Mouse (Mus musculus): Measurements from ENCODE around the gene Cbx2. TPM values are rescaled to one million over a fixed set of nuclear protein-coding genes. Genes with fewer than 3 reads are reported as not detected.

The Cbx2 gene
- polyA plus RNA-seq, 1 experiment from 2014 or later, result 115 TPM

- Histone ChIP-seq H3K27me3 (ENCODE audit: poor library complexity, severe bottlenecking) (peaks cover 89% of the 10 kb centered on the region), H3K4me3 (peak overlapping the region; percentile 43), H3K27ac (peak overlapping the region; percentile 72), H3K9me3 (peaks cover 4% of the 10 kb centered on the region; the same call in 1 of the 2 replicates), H3K36me3 (replicated peaks) (no peaks in the 10 kb centered on the region), H3K4me1 (peaks cover 26% of the 10 kb centered on the region)
- peak; percentile 95 for DNase-seq (ENCODE audit: extremely low spot score, low spot score)
- WGBS, result 6% methylated on average over 30 of the region's 30 CpGs
These were observed 24.1 kb upstream of the Cbx2 start for GRCm38 (mm10) chr11:118998540-118999265.

GRCm38 (mm10) chr11:118999361-118999804, 23.4 kb upstream of the Cbx2 start:
- H3K27ac ChIP-seq, result 0 out of 2 replicates have a peak overlapping the region, but pooled peaks have one; percentile 72
- peaks cover 4% of the 10 kb centered on the region; the same call in 1 of the 2 replicates for H3K9me3 ChIP-seq
- H3K4me1 ChIP-seq, result peaks cover 26% of the 10 kb centered on the region
- no peaks in the 10 kb centered on the region for H3K36me3 ChIP-seq (replicated peaks)
- H3K27me3 ChIP-seq (ENCODE audit: poor library complexity, severe bottlenecking), result peaks cover 89% of the 10 kb centered on the region
- peak overlapping the region; percentile 43 for H3K4me3 ChIP-seq
- WGBS, result 1% methylated on average over 26 of the region's 26 CpGs
- peak; percentile 80 for DNase-seq (ENCODE audit: extremely low spot score, low spot score)

GRCm38 (mm10) chr11:119000877-119001276, 21.9 kb upstream of the Cbx2 start:
- Histone ChIP-seq H3K4me1 (peaks cover 21% of the 10 kb centered on the region), H3K9me3 (peaks cover 4% of the 10 kb centered on the region; the same call in 1 of the 2 replicates), H3K4me3 (no peak overlapping the region), H3K27ac (no peak overlapping the region), H3K36me3 (replicated peaks) (no peaks in the 10 kb centered on the region), H3K27me3 (ENCODE audit: poor library complexity, severe bottlenecking) (peaks cover 85% of the 10 kb centered on the region)
- WGBS, result 69% methylated on average over 2 of the region's 2 CpGs
- DNase-seq (ENCODE audit: extremely low spot score, low spot score), result no peak

GRCm38 (mm10) chr11:119001493-119002128, 21.2 kb upstream of the Cbx2 start:
- H3K4me1 ChIP-seq, result peaks cover 21% of the 10 kb centered on the region
- peaks cover 78% of the 10 kb centered on the region for H3K27me3 ChIP-seq (ENCODE audit: poor library complexity, severe bottlenecking)
- H3K36me3 ChIP-seq (replicated peaks), result no peaks in the 10 kb centered on the region
- no peak overlapping the region for H3K27ac ChIP-seq
- DNase-seq (ENCODE audit: extremely low spot score, low spot score), result no peak
- H3K9me3 ChIP-seq, result peaks cover 4% of the 10 kb centered on the region; the same call in 1 of the 2 replicates
- H3K4me3 ChIP-seq, result no peak overlapping the region
- 81% methylated on average over 4 of the region's 4 CpGs for WGBS

- Histone ChIP-seq H3K4me1 (peaks cover 11% of the 10 kb centered on the region), H3K36me3 (replicated peaks) (no peaks in the 10 kb centered on the region), H3K9me3 (peaks cover 4% of the 10 kb centered on the region; the same call in 1 of the 2 replicates), H3K27me3 (ENCODE audit: poor library complexity, severe bottlenecking) (peaks cover 45% of the 10 kb centered on the region), H3K27ac (no peak overlapping the region), H3K4me3 (no peak overlapping the region)
- 91% methylated on average over 10 of the region's 10 CpGs for WGBS
- no peak for DNase-seq (ENCODE audit: extremely low spot score, low spot score)
These were observed 17.1 kb upstream of the Cbx2 start for GRCm38 (mm10) chr11:119005547-119006275.

GRCm38 (mm10) chr11:119006462-119006861, 16.3 kb upstream of the Cbx2 start:
- H3K9me3 ChIP-seq, result no peaks in the 10 kb centered on the region
- H3K27ac ChIP-seq, result no peak overlapping the region
- H3K36me3 ChIP-seq (replicated peaks), result no peaks in the 10 kb centered on the region
- no peak overlapping the region for H3K4me3 ChIP-seq
- DNase-seq (ENCODE audit: extremely low spot score, low spot score), result no peak
- H3K27me3 ChIP-seq (ENCODE audit: poor library complexity, severe bottlenecking), result peaks cover 38% of the 10 kb centered on the region
- WGBS, result 77% methylated on average over 3 of the region's 3 CpGs
- H3K4me1 ChIP-seq, result peaks cover 11% of the 10 kb centered on the region

- Histone ChIP-seq H3K4me1 (peaks cover 11% of the 10 kb centered on the region), H3K36me3 (replicated peaks) (no peaks in the 10 kb centered on the region), H3K27ac (0 out of 2 replicates have a peak overlapping the region, but pooled peaks have one; percentile 25), H3K27me3 (ENCODE audit: poor library complexity, severe bottlenecking) (peaks cover 30% of the 10 kb centered on the region), H3K9me3 (no peaks in the 10 kb centered on the region), H3K4me3 (peak overlapping the region; percentile 43)
- peak; percentile 45 for DNase-seq (ENCODE audit: extremely low spot score, low spot score)
- WGBS, result 20% methylated on average over 21 of the region's 21 CpGs
These were observed 15.0 kb upstream of the Cbx2 start for GRCm38 (mm10) chr11:119007461-119008456.

- H3K36me3 ChIP-seq (replicated peaks), result no peaks in the 10 kb centered on the region
- 88% methylated on average over 7 of the region's 7 CpGs for WGBS
- H3K27me3 ChIP-seq (ENCODE audit: poor library complexity, severe bottlenecking), result peaks cover 14% of the 10 kb centered on the region
- DNase-seq (ENCODE audit: extremely low spot score, low spot score), result no peak
- no peak overlapping the region for H3K4me3 ChIP-seq
- H3K9me3 ChIP-seq, result no peaks in the 10 kb centered on the region
- H3K4me1 ChIP-seq, result peaks cover 12% of the 10 kb centered on the region
- H3K27ac ChIP-seq, result no peak overlapping the region
These were observed 8.3 kb upstream of the Cbx2 start for GRCm38 (mm10) chr11:119014455-119014854.

- Histone ChIP-seq H3K36me3 (replicated peaks) (no peaks in the 10 kb centered on the region), H3K4me1 (peaks cover 24% of the 10 kb centered on the region), H3K9me3 (no peaks in the 10 kb centered on the region), H3K27me3 (ENCODE audit: poor library complexity, severe bottlenecking) (peaks cover 41% of the 10 kb centered on the region), H3K27ac (no peak overlapping the region), H3K4me3 (no peak overlapping the region)
- no peak for DNase-seq (ENCODE audit: extremely low spot score, low spot score)
- 47% methylated on average over 7 of the region's 7 CpGs for whole genome bisulfite sequencing
These were observed 5.3 kb upstream of the Cbx2 start for GRCm38 (mm10) chr11:119017506-119017905.

GRCm38 (mm10) chr11:119021180-119021579, 1.6 kb upstream of the Cbx2 start:
- Histone ChIP-seq H3K4me3 (no peak overlapping the region), H3K27me3 (ENCODE audit: poor library complexity, severe bottlenecking) (peaks cover 41% of the 10 kb centered on the region), H3K9me3 (no peaks in the 10 kb centered on the region), H3K27ac (no peak overlapping the region), H3K4me1 (peaks cover 53% of the 10 kb centered on the region), H3K36me3 (replicated peaks) (peaks cover 18% of the 10 kb centered on the region)
- 96% methylated on average over 7 of the region's 7 CpGs for WGBS
- DNase-seq (ENCODE audit: extremely low spot score, low spot score), result no peak

GRCm38 (mm10) chr11:119022068-119022894, 481 bp upstream of the Cbx2 start:
- WGBS, result 6% methylated on average over 42 of the region's 42 CpGs
- Histone ChIP-seq H3K4me1 (peaks cover 57% of the 10 kb centered on the region), H3K27me3 (ENCODE audit: poor library complexity, severe bottlenecking) (peaks cover 41% of the 10 kb centered on the region), H3K36me3 (replicated peaks) (peaks cover 29% of the 10 kb centered on the region), H3K9me3 (no peaks in the 10 kb centered on the region), H3K27ac (peak overlapping the region; percentile 100), H3K4me3 (peak overlapping the region; percentile 95)
- peak; percentile 31 for DNase-seq (ENCODE audit: extremely low spot score, low spot score)

Measured in forebrain, embryonic 10.5 days (tissue).